20 mouse cellular contexts compared by ENCODE assay signal in the genomic region with DNA sequence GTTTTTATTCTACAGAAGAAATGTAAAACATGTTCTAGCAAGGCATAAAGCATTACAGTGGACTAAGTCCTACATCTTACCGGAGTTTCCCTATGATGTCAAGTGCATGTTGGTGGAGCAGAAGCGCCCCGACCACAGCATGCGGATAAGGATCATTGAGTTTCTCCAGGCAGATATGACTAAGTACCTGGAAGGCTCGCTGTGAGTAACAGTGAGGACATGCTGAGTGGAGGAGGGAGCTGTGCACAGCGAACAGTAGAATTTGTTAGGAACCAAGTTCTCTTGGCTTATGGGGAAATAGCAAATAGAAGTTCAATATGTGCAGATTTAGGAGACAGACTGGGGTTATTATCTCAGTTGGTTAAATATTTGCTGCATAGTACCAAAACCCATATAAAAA. TPM values are rescaled to one million over a fixed set of nuclear protein-coding genes. Genes with fewer than 3 reads are reported as not detected.
"Had no signal": no experiment of that assay in that cellular context is flagged by ENCODE, and none has a peak within 500 bp of the region (broad histone marks: within the 10 kb centered on the region; RNA-seq: fewer than 3 reads in every experiment).

No protein-coding gene starts in this region.

- H3K4me2 ChIP-seq: lung, embryonic 14.5 days; midbrain, embryonic 12.5 days; neural tube, embryonic 13.5 days; neural tube, embryonic 15.5 days had no signal

- ATAC-seq: midbrain, embryonic 16.5 days had no signal

- H3K36me3 ChIP-seq: midbrain, embryonic 10.5 days; midbrain, embryonic 12.5 days; neural tube, embryonic 13.5 days; neural tube, embryonic 15.5 days had no signal

- H3K27me3 ChIP-seq: midbrain, embryonic 12.5 days; neural tube, embryonic 13.5 days; neural tube, embryonic 15.5 days had no signal

- H3K9ac ChIP-seq: lung, embryonic 14.5 days; midbrain, embryonic 12.5 days; neural tube, embryonic 13.5 days; neural tube, embryonic 15.5 days had no signal

- H3K27ac ChIP-seq: midbrain, embryonic 10.5 days; midbrain, embryonic 12.5 days; neural tube, embryonic 13.5 days; neural tube, embryonic 15.5 days had no signal

- H3K4me3 ChIP-seq: midbrain, embryonic 10.5 days; midbrain, embryonic 12.5 days; myocyte; neural tube, embryonic 13.5 days; neural tube, embryonic 15.5 days had no signal

- H3K9me3 ChIP-seq: midbrain, embryonic 10.5 days; midbrain, embryonic 12.5 days; neural tube, embryonic 13.5 days; neural tube, embryonic 15.5 days had no signal

- DNase-seq: lung, embryonic 14.5 days; lung, postnatal 10 days; lung, postnatal 4 days; midbrain, embryonic 14.5 days; retina, postnatal 1 day; right cerebral cortex, adult 18-20 months; right cerebral cortex, postnatal 25 days; right cerebral cortex, postnatal 4 days; spleen, adult 18-20 months; thymus, adult 18-20 months; thymus, postnatal 14 days; thymus, postnatal 36 days had no signal

- H3K4me1 ChIP-seq: midbrain, embryonic 10.5 days; midbrain, embryonic 12.5 days; neural tube, embryonic 13.5 days; neural tube, embryonic 15.5 days had no signal

RNA-seq across cellular contexts. Expression of a gene that starts 15.0 kb away (rescaled TPM):
- polyA plus RNA-seq: neural tube, embryonic 13.5 days; neural tube, embryonic 15.5 days; small intestine, adult 2 months; stomach, embryonic 14.5 days had no signal
